Mouse (Mus musculus) thymus, postnatal 4 days (tissue): Measurements from ENCODE around the gene Fuom.
A peak's percentile ranks its signal among the peaks of the same experiment; 100 is the strongest.
"Not testable (repeated sequence)": the region's sequence is repeated elsewhere in the genome, so short reads cannot be mapped to it uniquely, and the experiment has no call there.

ENCODE experiments used
- DNase-seq: peaks from one replicate; pipeline ENCODE4 v3.0.0; 2021

The Fuom gene

DNA sequence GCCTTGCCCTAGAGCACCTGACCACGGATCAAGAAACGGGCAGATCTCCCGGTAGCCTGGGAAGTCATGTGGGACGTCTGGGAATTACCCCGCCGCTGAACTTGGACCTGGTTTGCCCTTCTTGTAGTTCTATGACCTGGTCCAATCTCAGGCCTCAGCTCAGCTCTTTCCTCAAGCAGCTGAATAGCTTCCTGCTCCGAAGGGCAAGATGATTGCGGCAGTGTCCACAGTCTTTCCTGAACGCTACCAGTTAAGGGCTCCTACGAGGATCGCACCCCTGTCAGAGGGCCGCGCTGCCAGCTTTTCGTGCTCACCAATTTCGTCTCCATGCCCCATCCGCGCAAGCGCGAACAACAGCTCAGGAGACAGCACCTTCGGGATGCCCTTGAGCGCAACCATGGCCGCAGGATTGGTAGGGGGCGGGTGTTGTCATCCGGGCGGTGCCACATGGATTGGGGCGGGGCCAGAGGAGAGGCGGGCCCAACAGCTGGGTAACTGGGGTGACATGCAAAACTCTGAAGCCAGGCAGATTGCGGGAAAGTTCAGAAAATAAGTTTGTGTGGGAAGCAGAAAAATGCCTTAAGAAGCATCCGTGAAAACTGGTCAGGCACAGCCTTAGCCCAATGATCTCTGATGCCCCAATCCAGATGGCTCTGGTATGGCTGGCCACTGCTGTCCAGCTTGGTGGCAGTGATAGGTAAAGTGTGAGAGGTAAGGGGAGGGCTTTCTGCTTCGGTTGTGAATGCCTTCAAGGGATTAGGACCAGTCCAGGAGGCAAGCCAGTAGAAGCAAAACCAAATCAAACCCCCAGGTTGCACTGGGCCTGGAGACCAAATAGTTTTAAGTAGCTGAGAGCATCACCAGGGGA is at the start of gene Fuom:
Gene Fuom (minus strand): TSS at position 449 of the 868 bp plus-strand sequence.
- DNase-seq, result peak; percentile 91

DNA sequence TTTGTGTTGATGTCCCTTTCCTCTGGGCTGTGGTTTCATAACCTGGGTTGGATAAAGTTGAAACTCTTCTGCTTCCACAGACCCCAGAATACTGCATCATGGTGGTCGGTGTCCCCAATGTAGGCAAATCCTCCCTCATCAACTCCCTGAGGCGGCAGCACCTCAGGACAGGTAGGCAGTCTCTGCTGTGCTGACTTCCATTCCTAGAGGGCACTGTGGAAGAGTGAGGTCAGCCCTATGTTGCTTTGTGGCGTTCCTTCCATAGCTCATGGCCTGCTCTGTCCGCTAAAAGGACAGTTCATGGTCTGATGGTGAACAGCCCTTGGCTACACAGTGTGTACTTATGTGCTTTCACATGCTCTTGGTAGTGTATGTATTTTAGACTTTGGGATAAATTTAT is 42.3 kb upstream of the Fuom start:
- DNase-seq, result no peak

DNA sequence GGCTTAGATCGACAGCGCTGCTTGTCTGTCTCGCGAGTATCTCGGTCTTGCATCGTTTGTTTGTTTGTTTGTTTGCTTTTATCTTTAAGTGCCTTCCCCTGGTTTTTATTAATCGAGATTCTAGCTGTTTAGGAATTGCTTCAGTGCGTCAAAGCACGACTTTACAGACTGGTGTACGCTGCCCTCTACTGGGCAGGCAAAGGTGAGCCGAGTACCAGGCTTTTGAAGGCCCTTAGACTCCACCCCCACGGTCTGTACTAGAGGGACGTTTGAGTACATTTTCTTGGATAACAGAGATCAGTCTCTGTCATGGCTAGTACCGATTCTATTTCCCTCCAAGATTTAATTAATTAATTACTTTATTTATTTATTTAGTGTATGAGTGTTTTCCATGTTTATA is 39.1 kb upstream of the Fuom start:
- DNase-seq, result peak; percentile 79

DNA sequence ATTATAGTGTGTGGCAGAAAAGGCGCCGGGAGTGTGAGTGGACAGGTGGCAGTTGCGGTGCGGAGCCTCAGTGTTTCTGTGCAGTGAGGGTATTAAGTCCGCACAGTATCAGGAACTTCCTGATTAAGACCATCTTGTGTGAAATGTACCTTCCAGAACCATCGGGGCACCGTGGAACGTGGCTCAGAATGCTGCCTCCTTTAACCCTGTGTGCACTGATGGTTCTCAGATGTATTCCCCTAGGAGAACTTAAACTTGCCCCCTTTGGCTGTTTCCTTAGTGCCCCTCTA is 35.7 kb upstream of the Fuom start:
- DNase-seq, result no peak

DNA sequence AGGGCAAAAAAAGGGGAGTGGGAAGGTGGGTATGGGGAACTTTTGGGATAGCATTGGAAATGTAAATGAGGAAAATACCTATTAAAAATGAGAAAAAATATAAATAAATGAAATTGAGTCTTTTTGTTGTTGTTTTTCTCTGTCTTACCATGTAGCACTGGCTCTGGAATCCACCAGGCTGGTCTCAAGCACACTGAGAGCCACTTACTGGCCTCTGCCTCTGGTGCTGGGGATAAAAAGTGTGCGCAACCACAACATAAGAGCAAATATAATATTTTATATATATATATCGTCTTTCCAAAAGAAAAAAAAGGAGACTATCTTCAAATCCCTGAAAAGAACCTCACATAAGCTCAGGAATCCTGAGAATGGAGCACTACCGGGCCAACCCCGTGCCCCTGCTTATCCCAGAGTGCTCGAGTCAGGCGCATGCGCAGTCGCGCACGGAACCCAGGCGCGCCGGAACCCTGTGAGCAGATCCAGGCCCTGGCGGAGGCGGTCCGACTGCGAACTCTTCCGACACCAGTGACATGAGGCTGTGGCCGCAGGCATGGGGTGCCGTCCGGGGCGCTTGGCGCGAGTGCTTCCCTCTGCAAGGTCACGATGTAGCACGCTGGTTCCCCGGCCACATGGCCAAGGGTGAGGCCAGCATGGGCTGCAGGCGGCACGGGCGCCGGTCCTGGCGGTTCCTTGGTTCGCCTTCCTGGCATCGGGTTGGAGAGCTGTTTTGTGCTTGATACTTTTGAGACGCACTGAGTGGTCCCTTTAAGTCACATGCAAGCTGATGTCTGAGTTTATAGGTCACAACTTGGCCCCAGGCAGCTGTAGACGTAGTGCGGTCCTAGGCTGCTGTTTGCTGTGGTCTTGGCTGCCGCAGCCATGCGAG is 35.1 kb upstream of the Fuom start, which contains the start of gene Mtg1:
Gene Mtg1 (plus strand): TSS at position 430 of the 886 bp plus-strand sequence.
- peak; percentile 98 for DNase-seq

DNA sequence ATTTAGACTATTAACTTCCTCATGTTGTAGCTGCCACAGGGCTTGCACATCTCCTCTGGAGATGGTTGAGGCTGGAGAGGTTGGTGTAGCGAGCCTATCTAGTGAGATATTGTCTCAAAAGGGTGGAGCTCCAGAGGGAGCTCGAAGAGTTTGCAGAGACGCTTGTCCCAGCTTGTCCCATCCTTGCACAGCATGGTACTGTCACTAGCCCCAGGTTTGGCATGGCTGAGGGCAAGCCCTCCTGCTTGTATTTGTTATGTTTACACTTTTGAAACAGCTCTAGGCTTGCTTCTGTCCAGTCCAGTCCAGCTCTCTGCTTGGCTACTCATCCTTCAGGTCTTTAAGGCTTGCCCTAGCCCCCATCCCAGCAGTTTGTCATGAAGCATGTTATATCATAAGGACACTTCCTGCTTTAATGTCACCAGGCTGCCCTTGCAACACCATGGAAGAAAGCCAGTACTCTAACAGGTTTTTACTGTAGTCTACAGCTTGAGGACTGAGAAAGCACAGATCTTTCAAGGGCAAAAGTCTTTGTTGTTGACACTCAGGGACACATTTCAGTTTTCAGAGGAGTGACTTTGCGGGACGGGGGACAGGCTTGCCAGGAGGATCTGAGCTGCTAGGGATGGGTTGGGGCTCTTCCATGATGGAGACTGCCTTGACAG is 33.0 kb upstream of the Fuom start:
- no peak for DNase-seq

DNA sequence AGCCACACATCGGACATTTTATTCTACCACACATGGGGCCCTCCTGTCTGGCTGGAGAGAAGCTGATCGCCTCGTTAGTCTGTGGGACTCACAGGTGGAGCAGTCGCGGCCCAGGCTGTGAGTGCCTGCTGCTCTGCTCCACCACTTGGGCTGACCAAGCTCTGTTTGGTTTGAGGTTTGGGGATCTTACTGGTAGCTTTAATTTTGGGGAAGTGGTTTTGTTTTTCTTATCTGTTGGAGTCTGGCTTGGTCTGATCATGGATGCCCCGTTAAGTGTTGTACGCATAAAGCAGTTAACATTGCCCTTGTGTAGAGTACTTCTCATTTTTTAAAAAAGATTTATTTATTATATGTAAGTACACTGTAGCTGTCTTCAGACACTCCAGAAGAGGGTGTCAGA is 31.8 kb upstream of the Fuom start:
- not testable (repeated sequence) for DNase-seq

DNA sequence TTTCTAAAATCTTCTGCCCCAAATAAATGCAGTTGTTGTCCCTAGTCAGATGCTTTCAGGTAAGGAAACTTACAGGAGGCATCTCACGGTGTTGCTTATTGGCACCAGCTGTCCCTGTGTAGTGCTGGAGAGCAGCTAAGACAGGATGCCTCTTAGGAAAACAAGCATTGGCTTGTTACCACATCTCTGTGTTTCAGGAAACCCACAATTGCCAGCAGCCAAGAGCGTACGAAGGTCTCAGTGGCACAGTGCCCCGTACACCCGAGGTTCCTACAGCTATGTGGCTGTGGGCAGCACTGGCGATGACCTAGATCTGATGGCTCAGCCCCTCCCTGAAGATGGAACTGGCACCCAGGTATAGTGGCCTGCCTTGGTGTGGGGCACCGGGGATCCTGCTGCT is 29.9 kb upstream of the Fuom start:
- not testable (repeated sequence) for DNase-seq

DNA sequence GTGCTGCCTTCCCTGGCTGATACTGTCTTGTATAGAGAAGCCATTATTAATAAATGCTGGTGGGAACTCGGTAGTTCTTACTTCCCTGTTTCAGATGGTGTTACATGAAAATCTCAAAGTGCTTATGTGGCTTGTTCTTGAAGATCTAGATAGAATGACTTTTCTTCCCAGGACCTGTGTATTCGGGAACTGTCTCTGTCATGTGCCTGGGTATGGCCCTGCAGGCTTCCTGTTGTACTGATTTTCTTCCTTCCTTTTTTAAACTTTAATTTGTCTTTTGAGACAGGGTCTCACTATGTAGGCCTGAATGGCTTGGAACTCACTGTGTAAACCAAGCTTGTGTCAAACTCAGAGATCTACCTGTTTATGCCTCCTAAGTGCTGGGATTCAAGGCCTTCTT is 25.7 kb upstream of the Fuom start:
- DNase-seq, result no peak

DNA sequence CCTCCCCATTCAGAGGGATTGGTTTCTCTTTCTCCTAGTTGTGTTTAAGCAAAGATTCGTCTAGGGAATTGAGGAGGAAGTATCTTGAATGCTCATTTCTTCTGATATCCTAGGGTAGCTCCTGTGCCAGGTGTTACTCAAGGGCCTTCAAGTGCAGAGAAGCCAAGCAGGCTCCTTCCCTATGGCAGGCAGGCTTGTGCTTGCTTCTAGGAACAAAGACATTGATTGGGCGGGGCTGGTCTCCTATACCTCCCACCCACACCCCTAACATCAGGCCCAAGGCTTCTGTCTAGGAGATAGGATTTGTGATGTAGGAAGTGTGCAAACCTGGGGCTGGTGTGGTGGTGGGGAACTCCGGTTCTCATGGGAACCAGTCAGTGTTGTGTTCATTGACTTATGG is 24.7 kb upstream of the Fuom start:
- no peak for DNase-seq

DNA sequence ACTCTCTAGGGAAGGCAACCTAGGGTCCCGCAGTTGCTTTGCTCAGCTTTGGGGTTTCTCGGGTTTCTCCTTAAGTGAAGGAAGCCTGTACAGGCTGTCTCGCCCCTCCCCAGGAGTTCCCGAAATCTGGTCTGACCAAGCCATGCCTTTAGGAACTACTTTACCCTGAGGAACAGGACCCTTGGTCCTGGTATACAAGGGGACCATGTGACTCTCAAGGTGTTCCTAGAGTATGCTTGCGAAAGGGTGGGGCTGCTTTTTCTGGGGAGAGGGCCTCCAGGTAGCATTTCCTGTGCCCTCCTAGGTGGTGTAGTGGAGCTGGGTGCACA is 23.7 kb upstream of the Fuom start:
- no peak for DNase-seq

DNA sequence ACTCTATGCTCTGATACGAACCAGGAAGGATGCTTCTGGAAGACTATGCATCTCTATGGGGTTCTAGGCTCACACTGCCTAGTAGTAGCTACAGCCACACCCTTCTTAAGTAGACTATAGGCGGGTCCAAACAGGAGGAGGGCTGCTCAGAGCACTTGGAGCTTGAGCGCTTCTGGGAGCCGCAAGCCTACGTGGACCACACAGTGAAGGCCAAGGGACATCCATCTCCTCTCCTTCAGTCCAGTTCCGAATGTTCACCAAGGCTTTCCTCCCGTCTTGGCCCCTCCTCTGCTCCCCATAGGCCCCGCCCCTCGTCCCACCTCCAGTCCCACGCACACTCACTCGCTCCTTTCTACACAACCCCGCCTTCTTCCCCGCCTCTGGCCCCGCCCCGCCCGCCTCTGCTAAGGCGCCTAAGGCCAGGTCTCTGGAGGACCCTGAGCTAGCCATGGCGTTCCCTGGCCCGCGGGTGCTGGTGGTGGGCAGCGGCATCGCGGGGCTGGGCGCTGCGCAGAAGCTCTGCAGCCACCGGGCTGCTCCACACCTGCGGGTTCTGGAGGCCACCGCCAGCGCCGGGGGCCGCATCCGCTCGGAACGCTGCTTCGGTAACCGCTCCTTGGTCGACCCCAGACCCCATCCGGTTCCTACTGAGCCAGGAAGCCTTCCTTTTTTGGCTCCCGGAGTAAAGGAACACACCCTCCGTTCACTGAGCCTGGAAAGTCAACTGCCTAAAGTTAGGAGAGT is 23.2 kb upstream of the Fuom start:
- DNase-seq, result peak; percentile 96

DNA sequence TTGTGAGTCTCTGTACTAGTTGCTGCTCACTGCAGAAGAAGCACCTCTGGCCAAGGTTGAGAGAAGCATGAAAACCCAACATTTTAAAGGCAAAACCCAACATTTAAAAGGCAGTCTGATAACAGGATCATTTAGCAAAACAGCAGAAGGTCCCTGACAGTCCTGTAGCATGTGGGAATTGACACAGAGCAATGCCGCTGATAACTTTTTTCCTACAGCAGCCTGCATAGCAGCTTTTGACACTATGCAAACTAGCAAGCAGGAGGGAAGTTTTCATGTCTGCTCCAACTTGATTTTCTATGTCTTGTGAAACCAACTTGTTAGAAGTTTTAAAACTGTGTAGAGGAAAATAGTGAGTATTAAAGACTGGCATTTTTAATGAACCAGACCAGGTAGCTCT is 22.1 kb upstream of the Fuom start:
- DNase-seq, result no peak

DNA sequence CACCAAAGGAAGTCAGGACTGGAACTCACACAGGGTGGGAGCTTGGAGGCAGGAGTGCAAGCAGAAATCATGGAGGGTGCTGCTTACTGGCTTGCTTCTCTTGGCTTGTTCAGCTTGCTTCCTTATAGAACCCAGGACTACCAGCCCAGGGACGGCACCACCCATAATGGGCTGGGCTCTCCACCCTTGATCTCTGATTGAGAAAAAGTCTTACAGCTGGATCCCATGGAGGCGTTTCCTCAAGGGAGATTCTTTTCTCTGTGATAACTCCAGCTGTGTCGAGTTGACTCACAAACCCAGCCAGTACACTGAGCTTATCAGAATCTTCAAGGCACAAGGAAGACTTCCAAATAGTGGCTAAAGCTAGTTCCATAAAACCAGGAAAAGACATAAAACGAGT is 20.5 kb upstream of the Fuom start:
- DNase-seq, result no peak

DNA sequence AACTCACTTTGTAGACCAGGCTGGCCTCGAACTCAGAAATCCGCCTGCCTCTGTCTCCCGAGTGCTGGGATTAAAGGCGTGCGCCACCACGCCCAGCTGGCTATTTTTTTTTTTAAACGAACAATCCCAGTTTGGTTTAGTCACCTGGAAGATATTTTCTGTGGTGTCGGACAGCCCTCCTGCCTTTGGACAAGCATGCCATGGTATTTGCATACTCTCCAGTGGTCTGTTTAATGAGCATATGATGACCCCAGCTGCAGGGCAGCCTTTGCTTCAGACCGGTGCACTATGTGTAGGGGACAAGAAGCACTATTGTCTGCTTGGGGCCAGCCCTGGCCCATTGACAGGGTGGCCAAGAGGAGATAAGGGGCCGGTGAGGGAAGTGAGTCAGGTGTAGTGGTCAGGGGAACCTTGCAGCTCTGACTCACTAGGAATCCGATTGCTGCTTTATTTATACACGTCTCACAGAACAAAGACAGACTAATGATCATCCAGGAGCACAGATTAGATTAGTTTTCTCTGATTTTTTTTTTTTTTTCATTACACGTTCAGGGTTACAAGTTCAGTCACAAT is 19.2 kb upstream of the Fuom start:
- DNase-seq, result no peak

DNA sequence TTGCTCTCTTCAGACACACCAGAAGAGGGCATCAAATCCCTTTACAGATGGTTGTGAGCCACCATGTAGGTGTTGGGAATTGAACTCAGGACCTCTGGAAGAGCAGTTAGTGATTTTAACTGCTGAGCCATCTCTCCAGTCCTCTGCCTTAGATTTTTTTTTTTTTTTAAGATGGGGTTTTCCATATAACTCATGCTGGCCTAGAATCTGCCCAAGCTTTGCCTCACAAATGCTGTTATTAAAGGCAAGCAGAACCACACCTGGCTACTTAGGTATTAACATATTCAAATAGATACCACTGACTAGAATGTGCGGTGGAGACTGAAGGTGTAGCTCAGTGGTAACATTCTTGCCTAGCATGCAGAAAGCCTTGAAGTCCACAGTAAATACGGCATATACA is 18.2 kb upstream of the Fuom start:
- no peak for DNase-seq

DNA sequence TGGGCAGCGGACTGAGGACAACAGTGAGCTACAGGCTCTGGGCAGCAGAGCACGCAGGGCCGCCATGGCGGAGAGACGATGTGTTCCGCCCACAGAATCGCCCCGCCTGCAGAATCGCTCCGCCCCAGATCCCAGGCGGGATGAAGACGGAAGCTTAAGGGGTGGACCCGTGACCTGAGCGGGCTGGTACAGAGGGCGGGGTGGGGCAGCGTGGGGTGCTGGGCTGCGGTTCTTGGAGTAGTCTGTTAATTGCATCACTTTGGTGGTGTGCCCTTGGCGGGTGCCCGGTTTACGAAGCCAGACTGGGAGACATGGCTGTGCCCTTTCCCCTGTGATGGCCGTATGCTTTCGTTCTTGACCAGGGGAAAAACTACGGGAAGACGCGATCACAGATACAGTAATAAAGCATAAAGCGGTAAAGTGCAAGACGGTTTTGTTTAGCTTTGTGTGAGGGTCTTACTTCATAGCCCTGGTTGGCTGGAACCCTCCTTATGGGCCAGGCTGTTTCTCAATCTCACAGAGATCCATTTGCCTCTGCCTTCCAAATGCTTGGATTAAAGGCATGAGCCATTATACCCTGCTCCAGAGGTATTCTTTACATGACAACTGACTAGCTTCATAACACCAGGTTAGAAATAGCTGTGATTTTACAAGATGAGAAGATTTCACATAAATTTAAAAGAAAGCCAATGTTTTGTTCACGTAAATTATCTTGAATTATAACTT is 14.3 kb upstream of the Fuom start, which contains the start of gene Echs1:
Gene Echs1 (minus strand): TSS at position 148 of the 726 bp plus-strand sequence.
- DNase-seq, result peak; percentile 87

DNA sequence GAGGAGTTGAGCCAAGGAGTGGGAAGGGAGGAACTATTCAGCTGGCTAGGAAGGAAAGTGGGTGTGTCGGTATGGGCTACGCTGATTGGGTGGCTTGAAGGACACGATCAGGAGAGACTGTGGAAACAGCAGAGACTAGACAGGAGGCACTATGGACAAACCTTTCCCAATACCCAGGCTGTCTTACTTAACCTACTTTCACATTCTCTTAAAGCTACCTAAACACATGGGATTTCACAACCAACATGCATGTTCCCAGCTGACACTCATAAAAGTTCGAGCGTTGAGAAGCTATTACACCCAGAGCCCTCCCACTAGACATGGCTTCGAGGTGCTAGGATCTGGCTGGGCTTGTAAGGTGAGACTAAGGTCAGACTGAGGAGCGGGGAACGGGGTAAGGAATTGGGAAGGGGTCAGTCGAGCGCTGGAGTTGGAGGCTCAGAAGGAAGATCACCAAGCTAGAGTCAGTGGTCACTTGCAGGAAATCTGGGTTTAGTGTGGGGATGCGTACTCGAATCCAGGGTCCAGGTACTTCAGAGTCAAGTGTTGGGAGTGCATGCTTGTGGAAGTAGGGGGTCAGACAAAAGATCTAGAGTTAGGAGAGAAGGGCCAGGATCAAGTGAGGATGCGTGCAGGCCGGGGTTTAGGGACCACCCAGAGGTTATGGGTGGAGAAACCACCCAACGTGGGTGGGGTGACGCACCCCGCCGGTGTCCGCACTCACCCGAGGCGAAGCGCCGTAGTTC is 13.5 kb upstream of the Fuom start, which contains the start of gene Paox:
Gene Paox (plus strand): TSS at position 217 of the 746 bp plus-strand sequence.
- peak; percentile 15 for DNase-seq

DNA sequence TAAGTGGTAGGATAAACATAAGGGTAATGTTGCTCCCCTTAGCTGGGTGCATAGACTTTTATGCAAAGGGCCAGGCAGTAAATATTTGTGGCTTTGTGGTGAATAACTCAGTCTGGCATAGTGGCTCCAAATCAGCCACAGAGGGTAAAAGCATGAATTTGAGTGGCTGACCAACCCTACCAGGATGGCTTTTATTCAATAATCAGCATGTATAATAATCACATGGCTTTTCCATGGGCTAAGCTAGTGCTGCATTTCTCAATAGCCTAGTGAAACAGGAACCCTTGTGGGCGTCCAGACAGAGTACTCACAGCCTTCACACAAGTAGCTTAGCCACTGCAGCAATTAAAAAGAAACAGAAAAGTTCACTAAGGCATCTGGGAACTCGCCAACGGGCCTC is 9.7 kb upstream of the Fuom start:
- no peak for DNase-seq

DNA sequence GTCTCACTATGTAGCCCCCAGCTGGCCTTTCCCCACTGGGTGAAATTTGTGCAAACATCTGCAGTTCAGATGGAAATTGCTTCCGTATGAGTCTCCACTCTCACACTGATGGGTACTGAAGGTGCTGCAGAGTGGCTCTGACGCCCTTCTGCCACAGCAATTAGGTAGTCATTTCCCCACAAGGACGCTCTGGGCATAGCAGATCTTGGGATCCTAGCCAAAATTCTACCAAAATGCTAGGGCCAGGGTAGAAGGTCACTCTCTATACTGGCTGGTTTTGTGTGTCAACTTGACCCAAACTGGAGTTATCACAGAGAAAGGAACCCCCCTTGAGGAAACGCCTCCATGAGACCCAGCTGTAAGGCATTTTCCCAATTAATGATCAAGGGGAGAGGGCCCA is 1.8 kb upstream of the Fuom start:
- DNase-seq, result no peak

DNA sequence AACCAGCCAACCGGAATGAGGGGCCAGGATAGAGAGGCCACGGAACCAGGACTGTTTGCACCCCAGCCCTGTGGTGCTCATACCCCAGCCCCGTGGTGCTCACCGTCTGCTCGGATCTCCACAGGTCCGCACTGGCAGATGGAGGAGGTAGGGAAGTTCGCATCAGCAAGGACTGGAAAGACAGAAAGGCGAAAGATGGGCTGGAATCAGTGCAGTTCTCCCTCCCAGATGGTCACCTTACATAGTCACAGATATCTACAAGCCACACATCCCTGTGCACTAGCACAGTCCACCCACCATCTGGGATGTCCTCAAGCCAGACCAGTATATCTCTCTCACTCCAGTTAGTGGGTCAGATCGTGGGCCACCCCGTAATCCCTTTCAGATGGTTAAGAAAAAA is 743 bp downstream of the Fuom start:
- no peak for DNase-seq
